Mouse (Mus musculus) CH12.LX (cell line): ENCODE results near the gene Lats1. TPM values are rescaled to one million over a fixed set of nuclear protein-coding genes. Genes with fewer than 3 reads are reported as not detected.

Source experiments
- DNase-seq: peaks from one replicate; pipeline ENCODE4 v3.0.0-alpha.2; 2013; ENCODE audit errors: extremely low read depth
- H3K27ac ChIP-seq: 2 replicates; pipeline ENCODE4 v1.5.1; 2012; ENCODE audit warnings: low read depth, mild to moderate bottlenecking, control low read depth, moderate library complexity; ENCODE audit not compliant: insufficient read depth
- H3K27me3 ChIP-seq: replicated peaks from 2 replicates; pipeline ENCODE3; 2012; ENCODE audit warnings: inconsistent platforms
- H3K36me3 ChIP-seq, 2 experiments: replicated peaks in 1 of 2; 2 replicates each; pipeline versions ENCODE3 to v1.6.1; 2012; ENCODE audit warnings: inconsistent platforms in 1 of 2, low read length in 1 of 2, mild to moderate bottlenecking in 1 of 2, mixed read lengths in 1 of 2, moderate library complexity in 1 of 2; ENCODE audit not compliant: control insufficient read depth in 1 of 2, insufficient read depth in 1 of 2
- H3K4me1 ChIP-seq, 2 experiments: 2 replicates each; pipeline ENCODE4 v1.6.1; 2012; ENCODE audit warnings: inconsistent platforms in 1 of 2, moderate library complexity in 1 of 2; ENCODE audit not compliant: insufficient read depth in 2 of 2, control insufficient read depth in 1 of 2
- H3K4me2 ChIP-seq: 2 replicates; pipeline ENCODE4 v1.6.1; 2012; ENCODE audit warnings: low read depth, mild to moderate bottlenecking, control low read depth; ENCODE audit not compliant: poor library complexity, insufficient read depth, severe bottlenecking
- H3K4me3 ChIP-seq, 3 experiments: fragments of 150-350 bp in 1 of 3; sonication (generic) in 1 of 3; replicated peaks in 1 of 3; 2 replicates each; pipeline versions ENCODE3 to v1.5.1; 2011 to 2012; ENCODE audit warnings: low read depth in 2 of 3, low read length in 2 of 3, mild to moderate bottlenecking in 2 of 3, moderate library complexity in 2 of 3, control low read depth in 1 of 3, improper control_type of control experiment in 1 of 3, inconsistent platforms in 1 of 3, mixed read lengths in 1 of 3; ENCODE audit not compliant: poor library complexity in 1 of 3
- H3K79me2 ChIP-seq: replicated peaks from 2 replicates; pipeline ENCODE4 v1.6.1; 2012; ENCODE audit warnings: mild to moderate bottlenecking, moderate library complexity; ENCODE audit not compliant: control insufficient read depth, poor library complexity, insufficient read depth, severe bottlenecking; ENCODE audit errors: extremely low read depth
- H3K9ac ChIP-seq: 2 replicates; pipeline ENCODE4 v1.6.1; 2012; ENCODE audit warnings: low read depth, mild to moderate bottlenecking, control low read depth, moderate library complexity; ENCODE audit not compliant: insufficient read depth
- H3K9me3 ChIP-seq: replicated peaks from 2 replicates; pipeline ENCODE3; 2012; ENCODE audit warnings: low read length, inconsistent platforms, mixed read lengths
- BHLHE40 ChIP-seq: IDR thresholded peaks from 2 replicates; pipeline ENCODE4 v1.6.1; 2011; ENCODE audit warnings: mild to moderate bottlenecking, low read depth, low read length, improper control_type of control experiment
- CHD1 ChIP-seq: IDR thresholded peaks from 2 replicates; pipeline ENCODE4 v1.6.1; 2012; ENCODE audit warnings: low read depth, low read length, improper control_type of control experiment, inconsistent platforms
- CTCF ChIP-seq, 2 experiments: IDR thresholded peaks in 1 of 2; conservative IDR thresholded peaks in 1 of 2; 2 replicates each; pipeline ENCODE4 v1.5.1; 2011 to 2012; ENCODE audit warnings: low read depth in 2 of 2, low read length in 2 of 2, improper control_type of control experiment in 1 of 2, inconsistent platforms in 1 of 2, mild to moderate bottlenecking in 1 of 2, moderate library complexity in 1 of 2
- E2F4 ChIP-seq: IDR thresholded peaks from 2 replicates; pipeline ENCODE4 v1.6.1; 2011; ENCODE audit warnings: low read depth, low read length, improper control_type of control experiment; ENCODE audit not compliant: insufficient replicate concordance
- ELF1 ChIP-seq: IDR thresholded peaks from 2 replicates; pipeline ENCODE4 v1.6.1; 2014; ENCODE audit warnings: low read depth, mild to moderate bottlenecking, inconsistent platforms, low read length, improper control_type of control experiment
- EP300 ChIP-seq: IDR thresholded peaks from 2 replicates; pipeline ENCODE4 v1.6.1; 2011; ENCODE audit warnings: low read length, improper control_type of control experiment
- HCFC1 ChIP-seq: IDR thresholded peaks from 2 replicates; pipeline ENCODE4 v1.6.1; 2012; ENCODE audit warnings: low read depth, mild to moderate bottlenecking, inconsistent platforms, low read length, improper control_type of control experiment
- JUN ChIP-seq: IDR thresholded peaks from 2 replicates; pipeline ENCODE4 v1.6.1; 2011; ENCODE audit warnings: low read depth, mild to moderate bottlenecking, low read length, improper control_type of control experiment, moderate library complexity; ENCODE audit not compliant: insufficient read depth
- MAFK ChIP-seq: IDR thresholded peaks from 2 replicates; pipeline ENCODE4 v1.6.1; 2011; ENCODE audit warnings: low read length, improper control_type of control experiment; ENCODE audit not compliant: insufficient replicate concordance
- MXI1 ChIP-seq: IDR thresholded peaks from 2 replicates; pipeline ENCODE4 v1.6.1; 2011; ENCODE audit warnings: mild to moderate bottlenecking, low read depth, low read length, improper control_type of control experiment
- POLR2A ChIP-seq: IDR thresholded peaks from 2 replicates; pipeline ENCODE4 v1.6.1; 2011; ENCODE audit warnings: low read depth, mild to moderate bottlenecking, improper control_type of control experiment, low read length
- POLR2AphosphoS2 ChIP-seq: IDR thresholded peaks from 2 replicates; pipeline ENCODE4 v1.6.1; 2011; ENCODE audit warnings: low read depth, low read length, improper control_type of control experiment
- SMC3 ChIP-seq: IDR thresholded peaks from 2 replicates; pipeline ENCODE4 v1.6.1; 2011; ENCODE audit warnings: low read depth, low read length, improper control_type of control experiment
- TCF12 ChIP-seq: IDR thresholded peaks from 2 replicates; pipeline ENCODE4 v1.6.1; 2014; ENCODE audit warnings: low read depth, mild to moderate bottlenecking, inconsistent platforms, low read length, improper control_type of control experiment
- UBTF ChIP-seq: IDR thresholded peaks from 2 replicates; pipeline ENCODE4 v1.6.1; 2012; ENCODE audit warnings: low read depth, mild to moderate bottlenecking, inconsistent platforms, low read length, improper control_type of control experiment, moderate library complexity
- USF2 ChIP-seq: conservative IDR thresholded peaks from 2 replicates; pipeline ENCODE4 v1.6.1; 2011; ENCODE audit warnings: low read depth, low read length, improper control_type of control experiment
- ZC3H11A ChIP-seq: IDR thresholded peaks from 2 replicates; pipeline ENCODE4 v1.6.1; 2012; ENCODE audit warnings: low read depth, mild to moderate bottlenecking, inconsistent platforms, low read length, improper control_type of control experiment
- dilution Hi-C: fragments of 300-500 bp; cut with MboI; formaldehyde crosslinking; loops from 2 replicates; pipeline ENCODE4 v1.14.3; 2020; ENCODE audit warnings: low sequenced_read_pairs; ENCODE audit not compliant: extremely low pct_unique_long_range_greater_than_20kb, extremely low pct_ligation_motif_present
- in situ Hi-C: fragments of 300-500 bp; cut with MboI; formaldehyde crosslinking; loops from 3 replicates; pipeline ENCODE4 v1.14.3; 2019; ENCODE audit warnings: low sequenced_read_pairs, low pct_ligation_motif_present, low pct_unique_long_range_greater_than_20kb, mixed read lengths
- polyA plus RNA-seq: library from polyadenylated mRNA; unstranded; fragments of >175 nt; gene quantifications from 2 replicates; pipeline ENCODE4 v1.2.1, GENCODE M21; 2012; ENCODE audit warnings: low read depth; ENCODE audit not compliant: insufficient read length
- total RNA-seq, 2 experiments: library from RNA; depleted of rRNA; stranded (reverse); fragments of 300-350 nt in 1 of 2; fragments of >200 nt in 1 of 2; gene quantifications; 2 replicates each; pipeline ENCODE4 v1.2.3; 2012 to 2014

Lats1 gene
- total and polyA plus RNA-seq, 3 experiments: 8.5 to 13.4 (median 12.3) TPM

GRCm38 (mm10) chr10:7664027-7664526 is 16.9 kb upstream of the Lats1 start:
- Histone ChIP-seq H3K27me3 (no peaks in the 10 kb centered on the region), H3K4me2 (peak overlapping the region; percentile 98), H3K79me2 (peaks cover 38% of the 10 kb centered on the region), H3K4me3 (peak overlapping the region; percentile 81 to 91 (median 87)), H3K27ac (no peak overlapping the region), H3K4me1 (peaks cover 3 to 23% of the 10 kb centered on the region in 2 experiments; a peak in 2 of 4 replicates), H3K9me3 (no peaks in the 10 kb centered on the region), H3K36me3 (peaks cover 0 to 5% of the 10 kb centered on the region in 2 experiments), H3K9ac (peak overlapping the region; percentile 95)
- in situ Hi-C loops (no loop called here), dilution Hi-C loops (no loop called here)
- peak; percentile 6 for DNase-seq
- TF ChIP-seq CHD1: peak; percentile 51; the same call in 1 of the 2 replicates
- no peak for TF ChIP-seq POLR2AphosphoS2
- TF ChIP-seq EP300: no peak
- no peak for TF ChIP-seq ZC3H11A
- TF ChIP-seq BHLHE40: no peak

DNA sequence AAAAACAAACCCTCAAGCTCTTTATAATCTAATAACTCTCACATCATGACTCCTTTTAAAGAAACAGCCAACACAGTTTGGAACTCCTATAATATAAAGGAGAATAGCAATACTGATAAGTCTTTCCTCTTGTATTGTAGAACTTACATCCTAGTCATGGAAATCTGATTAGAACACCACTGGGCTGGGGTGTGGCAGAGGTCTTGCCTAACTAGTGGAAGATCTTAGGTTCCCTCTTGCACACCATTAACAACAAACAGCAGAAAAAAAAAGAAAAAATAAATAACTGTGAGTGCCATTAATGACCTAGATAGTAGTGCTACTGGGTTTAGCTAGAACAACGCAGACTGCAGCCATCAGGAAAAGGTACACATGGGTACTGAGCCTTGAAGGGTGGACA is 16.1 kb upstream of the Lats1 start:
- peaks cover 35% of the 10 kb centered on the region for H3K79me2 ChIP-seq
- TF ChIP-seq E2F4 (no peak), JUN (no peak), HCFC1 (no peak), SMC3 (no peak), CTCF (conservative IDR thresholded peaks at IDR 0.05 in 1 of 2, IDR thresholded peaks at IDR 0.05 in 1 of 2; ENCODE audit: low read depth in 2 of 2, low read length in 2 of 2) (no peak), CHD1 (no peak), MXI1 (no peak), BHLHE40 (no peak), USF2 (no peak), EP300 (no peak), ZC3H11A (no peak), POLR2AphosphoS2 (no peak), MAFK (no peak), POLR2A (no peak), UBTF (no peak), TCF12 (no peak), ELF1 (no peak)
- no peak overlapping the region for H3K27ac ChIP-seq
- peaks cover 3 to 17% of the 10 kb centered on the region in 2 experiments; a peak in 2 of 4 replicates for H3K4me1 ChIP-seq
- H3K9me3 ChIP-seq: no peaks in the 10 kb centered on the region
- H3K36me3 ChIP-seq: peaks cover 4 to 7% of the 10 kb centered on the region in 2 experiments
- H3K4me3 ChIP-seq: no peak overlapping the region
- in situ Hi-C loops: no loop called here
- dilution Hi-C loops: no loop called here
- H3K4me2 ChIP-seq: no peak overlapping the region
- no peak for DNase-seq
- H3K27me3 ChIP-seq: no peaks in the 10 kb centered on the region
- H3K9ac ChIP-seq: no peak overlapping the region
